Mouse (Mus musculus): Measurements from ENCODE around the gene Carnmt1.

DNA sequence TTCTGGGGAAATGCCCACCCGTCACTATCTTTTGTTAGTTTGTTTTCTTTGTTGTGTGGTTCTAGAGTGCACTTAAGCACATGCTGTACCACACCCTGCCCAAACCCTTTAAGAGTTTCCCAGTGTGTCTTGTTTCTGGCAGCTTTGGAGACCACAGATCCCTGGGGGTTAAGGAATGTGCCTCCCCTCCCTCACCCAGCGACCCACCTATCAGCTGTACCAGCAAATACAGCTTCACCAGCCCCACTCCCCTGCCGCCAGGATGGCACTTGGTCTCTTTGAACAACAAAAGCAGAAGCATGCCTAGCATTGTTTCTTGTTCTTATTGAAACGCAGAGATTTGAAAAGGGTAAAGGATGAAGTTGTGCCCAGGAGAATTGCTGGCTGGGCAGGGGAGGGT is 2.6 kb downstream of the Carnmt1 start:
- TF ChIP-seq EP300 (optimal IDR thresholded peaks at IDR 0.05) (no peak), CTCF (IDR thresholded peaks at IDR 0.05; ENCODE audit: low read depth) (no peak)
